Mouse (Mus musculus) skeletal muscle tissue, adult 2 months (tissue): ENCODE measurements around the gene Nckap1.
A peak's percentile ranks its signal among the peaks of the same experiment; 100 is the strongest.
"Not testable (repeated sequence)": the region's sequence is repeated elsewhere in the genome, so short reads cannot be mapped to it uniquely, and the experiment has no call there.

Experiments
- DNase-seq: peaks from one replicate; pipeline ENCODE4 v3.0.0-alpha.2; 2012; ENCODE audit warnings: low read depth, low spot score

Nckap1 gene

DNA sequence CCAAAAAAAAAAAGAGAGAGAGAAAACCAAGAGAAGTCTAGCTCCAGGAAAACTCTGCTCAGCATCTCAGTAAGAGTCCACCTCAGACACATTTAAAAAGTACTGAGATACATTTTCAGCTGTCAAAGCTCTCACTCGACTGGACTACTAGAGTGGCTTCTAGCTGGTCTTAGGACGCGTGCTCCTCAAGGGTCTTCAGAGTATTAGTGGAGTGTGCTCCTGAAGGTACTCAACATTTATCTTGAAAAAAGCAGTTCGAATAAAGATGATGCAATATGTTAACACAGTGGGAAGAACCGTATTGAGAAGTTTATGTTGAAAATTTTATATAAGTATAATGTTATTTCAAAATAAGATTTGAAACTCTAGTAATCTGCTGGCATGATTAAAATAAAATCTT lies 20.4 kb downstream of the Nckap1 start:
- DNase-seq: no peak

DNA sequence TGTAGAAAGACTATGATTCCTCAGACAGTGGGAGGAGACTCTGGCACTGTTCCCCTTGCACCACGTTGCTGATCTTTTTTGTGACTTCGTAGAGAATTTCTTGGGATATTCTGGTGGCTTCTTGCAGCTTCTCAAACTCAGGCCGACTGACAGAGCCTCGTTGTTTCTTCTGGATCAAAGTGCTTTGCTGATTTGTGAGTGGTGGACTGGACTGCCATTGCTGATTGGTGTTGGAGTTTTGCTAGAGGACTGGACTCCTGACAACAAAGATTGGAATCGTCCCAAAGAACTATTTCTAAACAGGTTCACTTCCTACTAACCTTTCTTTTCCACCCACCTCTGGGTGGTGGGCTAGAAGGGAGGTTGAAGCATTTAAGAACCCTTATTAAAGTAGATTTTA lies 21.5 kb downstream of the Nckap1 start:
- DNase-seq: no peak

DNA sequence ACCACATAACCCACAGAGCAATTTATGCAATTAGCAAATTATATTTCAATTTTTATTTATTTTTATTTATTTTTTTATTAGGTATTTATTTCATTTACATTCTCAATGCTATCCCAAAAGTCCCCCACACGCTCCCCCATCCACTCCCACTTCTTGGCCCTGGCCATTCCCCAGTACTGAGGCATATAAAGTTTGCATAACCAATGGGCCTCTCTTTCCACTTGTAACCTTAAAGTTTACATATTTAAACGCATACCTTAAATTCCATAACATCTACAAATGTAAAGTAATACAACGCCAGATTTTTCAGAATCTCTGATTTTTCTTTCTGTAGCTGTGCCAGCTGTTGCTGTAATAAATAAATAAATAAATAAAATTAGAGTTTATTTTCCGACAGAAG lies 26.7 kb downstream of the Nckap1 start:
- no peak for DNase-seq

DNA sequence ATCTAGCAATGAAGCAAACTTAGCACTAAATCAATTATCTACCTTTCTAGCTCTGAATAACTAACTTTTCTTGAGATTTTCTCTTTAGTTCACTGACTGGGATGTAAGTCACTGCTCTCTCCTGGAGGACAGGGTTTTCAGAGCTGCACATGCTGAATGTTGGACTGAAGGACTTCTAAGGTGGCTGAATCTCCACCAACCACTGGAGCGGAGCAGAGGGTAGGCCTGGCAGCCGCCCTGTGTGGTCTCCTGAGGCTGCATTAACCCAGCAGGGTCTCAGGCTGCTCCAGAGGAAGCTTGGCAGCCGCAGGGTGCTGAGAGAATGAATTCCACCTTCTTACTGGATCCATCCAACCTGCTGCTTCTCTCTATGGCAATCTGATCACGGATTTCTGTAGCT lies 31.5 kb downstream of the Nckap1 start:
- DNase-seq: no peak

DNA sequence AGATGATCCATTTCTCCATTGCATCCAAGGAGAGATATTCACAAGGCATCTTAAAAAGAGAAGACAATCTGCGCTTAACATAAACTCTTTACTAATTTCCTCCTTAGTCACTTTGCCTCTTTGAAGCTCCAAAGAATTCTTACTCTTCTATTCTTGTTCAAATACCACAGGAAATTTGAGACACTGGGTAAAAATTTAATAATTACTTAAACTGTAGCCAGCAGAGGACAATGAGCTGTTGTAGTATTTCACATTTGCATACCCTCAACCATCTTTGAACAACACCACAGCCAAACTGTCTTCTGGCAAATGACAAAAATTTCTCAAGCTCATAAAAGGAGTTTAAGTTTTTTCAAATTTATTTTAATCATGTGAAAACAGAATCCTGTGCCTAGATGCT lies 33.3 kb downstream of the Nckap1 start:
- no peak for DNase-seq

DNA sequence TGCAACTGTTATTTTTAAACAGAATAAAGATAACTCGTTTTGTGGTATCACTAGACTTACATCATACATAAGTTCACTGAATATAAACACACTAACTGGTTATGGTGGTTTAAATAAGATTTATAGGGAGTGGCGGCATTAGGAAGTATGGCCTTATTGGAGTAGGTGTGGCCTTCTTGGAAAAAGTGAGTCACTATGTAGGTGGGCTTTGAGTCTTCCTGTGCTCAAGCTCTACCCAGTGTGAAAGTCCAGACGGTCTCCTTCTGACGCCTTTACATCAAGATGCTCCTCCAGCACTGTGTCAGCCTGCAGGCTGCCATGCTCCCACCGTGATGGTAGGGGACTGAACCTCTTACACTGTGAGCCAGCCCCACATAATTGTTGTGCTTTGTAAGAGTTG lies 38.4 kb downstream of the Nckap1 start:
- DNase-seq: no peak

DNA sequence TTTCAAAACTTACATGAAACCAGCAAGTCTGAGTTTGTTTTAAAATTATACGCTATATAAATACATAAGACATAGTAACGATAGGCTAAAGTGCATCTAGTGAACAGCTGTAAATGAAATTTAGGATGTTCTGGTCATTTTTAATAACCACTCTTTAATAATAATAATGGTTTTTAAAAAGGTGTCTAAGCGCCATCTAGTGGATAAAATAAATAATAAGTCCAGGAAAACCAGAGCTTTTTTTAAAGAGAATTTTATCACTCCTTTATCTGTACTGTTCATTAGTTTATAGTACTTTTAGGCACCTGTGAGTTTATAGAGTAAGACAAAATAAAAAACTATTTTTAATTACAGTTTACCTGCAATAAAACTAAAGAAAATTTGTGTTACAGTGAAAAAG lies 44.0 kb downstream of the Nckap1 start:
- DNase-seq: no peak

DNA sequence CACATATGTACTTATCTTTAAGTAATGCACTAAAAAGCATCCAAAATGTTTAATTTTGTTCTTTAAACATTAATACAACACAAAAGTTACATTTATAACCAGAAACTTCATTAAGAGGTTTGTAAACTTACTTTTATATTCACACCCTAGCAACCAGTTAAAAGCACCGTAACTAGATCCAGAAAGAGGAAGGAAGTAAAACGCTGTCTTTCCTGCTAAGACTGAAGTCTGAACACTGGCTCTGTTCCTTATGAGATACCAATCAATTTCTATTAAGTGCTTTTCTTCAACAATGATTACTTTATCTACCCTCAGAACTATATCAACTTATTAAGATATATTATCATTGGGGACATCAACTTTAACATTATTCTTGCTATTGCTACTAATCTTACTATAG lies 44.6 kb downstream of the Nckap1 start:
- no peak for DNase-seq

DNA sequence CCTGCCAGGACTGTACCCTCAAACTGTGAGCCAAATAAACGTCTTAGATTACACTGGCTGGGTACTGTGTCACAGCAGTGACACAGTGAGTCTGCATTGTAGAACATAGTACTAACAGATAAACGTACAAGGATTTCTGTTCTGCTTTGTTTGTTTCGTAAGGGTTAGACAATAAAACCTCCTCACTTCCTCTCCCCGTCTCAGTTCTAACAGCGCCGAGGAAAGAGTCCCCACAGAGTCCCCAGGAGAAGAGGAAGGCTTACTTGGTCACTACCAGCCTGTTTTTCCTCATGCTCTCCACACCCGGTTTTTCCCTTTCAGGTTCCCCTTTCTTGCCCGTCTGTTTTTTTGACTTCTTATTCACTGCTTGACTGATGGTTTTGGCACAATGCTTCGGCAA lies 56.9 kb downstream of the Nckap1 start:
- DNase-seq: no peak

DNA sequence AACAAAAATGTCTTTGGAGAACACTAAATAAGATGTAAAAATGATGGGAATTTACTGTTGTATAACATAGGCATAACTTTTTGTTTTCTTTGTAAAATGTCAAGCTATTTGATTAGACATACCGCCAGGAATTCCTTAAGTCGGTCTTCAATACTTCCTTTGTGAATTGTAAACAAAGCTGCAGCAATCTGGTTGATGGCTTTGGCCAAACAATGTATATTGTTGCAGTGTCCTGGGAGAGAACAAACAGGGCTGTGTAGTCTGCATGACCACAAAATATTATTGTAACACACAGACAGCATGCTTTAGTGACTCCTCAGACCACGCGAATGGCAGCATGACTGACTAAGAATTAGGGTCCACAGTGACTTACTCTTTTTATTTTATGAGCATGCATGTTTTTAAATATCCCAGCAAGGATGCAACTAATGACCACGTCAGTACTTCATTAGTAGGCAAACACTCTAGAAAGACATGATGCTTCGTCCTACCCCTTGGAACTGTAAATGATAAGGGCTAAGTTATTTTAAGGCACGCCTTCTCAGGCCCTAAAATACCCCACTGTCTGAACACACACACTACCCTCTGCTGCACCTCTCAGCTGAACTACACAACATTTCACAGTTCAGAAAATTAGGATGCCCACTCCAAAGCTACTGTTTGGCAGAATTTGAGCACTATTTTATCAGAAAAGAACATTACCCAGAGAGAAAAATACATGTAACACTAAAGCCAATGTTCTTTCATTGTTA lies 75.0 kb downstream of the Nckap1 start:
- DNase-seq: no peak

DNA sequence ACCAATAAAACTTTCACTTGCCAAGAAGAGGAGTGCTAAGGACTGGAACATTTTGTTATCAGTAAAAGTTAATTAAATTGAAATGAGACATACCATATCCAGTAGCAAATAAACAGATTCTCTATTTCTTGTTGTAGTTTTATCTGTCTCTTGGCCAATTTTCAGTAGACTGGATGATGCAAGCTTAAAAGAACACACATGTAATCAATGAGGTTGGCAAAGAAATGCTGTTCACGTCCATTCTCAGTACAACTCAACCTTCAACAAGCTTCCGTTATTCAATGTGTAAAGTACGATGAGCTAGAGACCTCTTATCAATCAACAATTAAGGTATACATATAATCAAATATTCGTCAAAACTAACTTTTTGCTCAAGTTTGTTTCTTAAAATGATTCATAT lies 79.0 kb downstream of the Nckap1 start:
- no peak for DNase-seq

DNA sequence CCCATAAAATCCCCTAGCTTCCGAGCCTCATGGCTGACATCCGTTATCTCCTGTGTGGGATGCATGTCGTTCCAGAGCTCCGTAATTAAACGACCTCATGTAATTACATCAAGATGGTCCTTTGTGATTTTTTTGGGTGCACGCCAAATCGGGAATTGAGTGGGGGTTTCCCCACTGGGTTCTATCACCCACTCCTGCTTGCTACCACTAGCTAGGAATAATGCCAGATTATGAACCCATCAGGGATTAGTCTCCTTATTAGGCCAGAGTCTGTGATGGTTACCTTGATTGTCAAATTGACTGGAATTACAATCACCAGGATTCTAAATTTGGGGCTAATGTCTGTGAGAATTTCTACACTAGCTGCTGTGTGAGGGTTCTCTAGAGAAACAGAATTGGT lies 85.9 kb downstream of the Nckap1 start:
- DNase-seq: not testable (repeated sequence)

DNA sequence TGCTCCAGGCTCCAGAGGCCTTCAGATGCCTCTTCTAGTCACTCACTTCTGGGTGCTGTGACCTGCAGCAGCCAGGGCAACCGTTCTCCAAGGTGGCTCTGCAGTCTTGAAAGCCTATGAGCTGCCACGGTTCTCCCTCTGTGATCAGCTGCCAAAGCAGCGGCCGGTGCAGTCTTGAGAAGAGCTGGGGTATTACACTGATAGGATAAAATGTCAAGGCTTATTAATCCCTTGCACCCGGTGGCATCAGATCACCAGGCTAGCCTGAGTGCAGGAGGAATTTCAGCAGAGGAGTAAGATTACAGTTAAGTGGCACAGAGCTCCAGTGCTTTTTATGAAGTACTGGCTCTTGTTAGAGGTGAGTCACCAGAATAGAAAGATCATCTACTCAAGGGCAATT lies 94.3 kb downstream of the Nckap1 start:
- peak; percentile 67 for DNase-seq

DNA sequence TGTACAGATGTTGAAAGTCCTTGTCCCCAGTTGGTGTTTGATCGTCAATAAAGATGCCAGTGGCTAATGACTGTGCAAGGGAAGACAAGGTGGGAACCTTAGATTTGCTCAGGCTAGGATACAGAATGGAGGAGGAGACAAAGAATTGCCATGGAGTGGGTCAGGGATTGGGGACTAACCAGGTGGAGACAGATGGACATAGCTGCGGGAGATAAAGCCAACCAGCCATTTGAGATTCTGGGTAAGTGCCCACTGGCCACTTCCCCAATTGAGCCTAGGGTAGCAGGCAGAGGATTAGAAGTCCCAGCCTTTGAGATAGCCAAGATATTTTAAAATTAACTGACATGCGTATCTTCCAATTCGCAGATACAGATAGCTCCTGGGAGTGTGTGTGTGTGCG lies 96.2 kb downstream of the Nckap1 start:
- no peak for DNase-seq

DNA sequence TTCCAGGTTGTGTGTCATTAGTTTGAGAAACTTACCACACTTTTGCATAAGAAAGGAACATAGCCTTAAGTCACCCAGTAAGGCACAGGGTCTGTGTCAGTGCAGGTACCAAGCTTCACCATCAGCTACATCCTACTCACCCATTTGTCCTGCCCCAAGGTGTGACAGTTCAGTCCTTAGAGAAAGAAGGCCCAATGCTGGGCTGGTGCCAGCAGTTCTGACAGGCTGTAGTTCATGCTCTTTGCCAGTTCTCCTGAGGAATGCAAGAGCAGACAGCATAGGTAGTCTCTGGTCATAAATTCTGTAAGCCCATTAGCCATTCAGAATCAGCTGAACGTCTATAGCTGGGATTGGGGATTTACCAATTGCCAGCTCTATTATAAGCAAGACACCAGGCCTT lies 105.3 kb downstream of the Nckap1 start:
- DNase-seq: no peak

DNA sequence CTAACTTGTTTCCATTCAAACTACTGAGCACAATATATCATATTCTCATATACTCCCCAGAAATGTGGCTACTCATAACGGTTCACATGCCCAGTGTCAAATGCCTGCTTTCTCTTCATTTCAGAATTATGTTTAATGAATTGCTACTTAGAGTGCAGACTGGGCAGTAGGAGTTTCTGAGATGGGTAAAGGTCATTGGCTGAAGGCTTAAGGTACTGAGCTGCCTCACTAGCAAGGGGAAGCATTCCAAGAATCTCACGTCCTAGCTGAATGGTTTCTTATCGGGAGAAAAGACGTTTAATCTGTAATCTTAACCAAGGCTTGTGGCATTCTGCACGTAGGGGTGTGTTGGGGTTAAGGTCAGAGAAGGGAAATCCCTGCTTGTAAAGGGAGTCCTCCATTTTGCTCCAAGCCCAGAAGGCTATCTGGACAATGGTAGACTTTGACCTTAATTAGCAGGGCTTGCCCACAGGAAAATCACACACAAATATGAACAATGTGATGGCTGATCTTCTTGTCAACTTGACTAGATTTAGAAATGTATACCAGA lies 106.9 kb downstream of the Nckap1 start:
- DNase-seq: no peak

DNA sequence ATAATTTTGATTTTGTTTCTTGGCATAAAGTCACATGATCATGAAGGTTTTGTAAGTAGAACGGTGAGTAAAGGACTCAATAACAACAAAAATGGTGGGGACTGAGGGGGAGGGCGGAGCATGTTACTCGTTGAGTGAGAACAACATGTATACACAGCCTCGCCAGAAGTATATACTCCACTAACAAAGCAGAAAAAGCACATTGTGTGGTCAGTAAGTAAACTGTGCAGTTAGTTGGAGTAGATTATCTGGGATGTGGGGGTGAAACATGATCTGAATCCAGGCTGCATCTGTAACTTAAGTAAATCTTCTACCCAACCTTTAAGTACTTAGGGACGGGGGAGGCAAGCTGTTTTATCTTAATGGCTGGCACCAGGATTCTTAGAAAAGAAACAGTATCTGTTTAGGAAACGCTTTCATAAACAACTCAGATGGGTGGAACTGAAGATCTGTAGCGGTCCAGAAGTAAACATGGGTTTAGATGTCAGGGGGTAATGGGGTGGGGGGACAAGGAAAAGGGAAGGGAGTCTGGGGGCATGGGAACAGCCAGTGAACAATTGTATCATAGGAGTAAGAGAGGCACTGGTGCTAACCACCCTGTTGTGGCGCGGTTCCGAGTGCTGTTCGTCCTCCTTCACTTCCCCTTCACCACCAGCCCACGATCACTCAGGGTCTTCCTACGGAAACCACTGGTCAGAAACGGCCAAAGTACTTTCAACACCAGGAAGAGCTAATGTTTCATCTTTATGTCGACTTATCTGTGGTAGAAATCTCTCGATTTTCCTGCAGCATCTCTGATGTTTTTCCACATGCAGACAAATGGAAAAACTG lies 115.0 kb downstream of the Nckap1 start:
- DNase-seq: no peak

DNA sequence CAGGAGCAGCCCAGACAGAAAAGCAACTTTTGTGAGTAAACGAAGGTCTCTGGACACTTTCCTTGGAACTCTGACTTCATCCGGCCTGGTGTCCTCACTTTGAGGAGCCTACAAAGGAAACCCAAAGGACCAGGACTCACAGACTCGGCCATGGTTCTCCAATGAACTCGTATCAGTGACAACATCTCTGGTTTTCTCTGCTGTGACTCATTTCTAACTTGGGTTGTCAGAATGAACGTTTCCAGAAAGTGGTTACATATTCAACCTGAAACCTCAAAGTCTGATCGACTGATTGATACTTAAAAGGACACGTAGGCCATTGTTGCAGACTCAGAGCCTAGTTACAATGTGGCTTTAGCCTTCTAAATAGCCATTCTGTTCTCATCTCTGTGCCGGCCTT lies 119.4 kb downstream of the Nckap1 start:
- no peak for DNase-seq
